Mouse (Mus musculus) G1E (cell line): ENCODE data around the gene Tmem235. TPM values are rescaled to one million over a fixed set of nuclear protein-coding genes. Genes with fewer than 3 reads are reported as not detected.

ENCODE experiments used
- ATAC-seq: 2 replicates; pipeline ENCODE4 v1.8.0; 2016; ENCODE audit warnings: mild to moderate bottlenecking; ENCODE audit not compliant: insufficient number of reproducible peaks, poor library complexity, low FRiP score, severe bottlenecking; ENCODE audit errors: extremely low read depth
- DNase-seq: peaks from one replicate; pipeline ENCODE4 v3.0.0; 2012; ENCODE audit warnings: low spot score
- H3K27me3 ChIP-seq: 2 replicates; pipeline ENCODE4 v1.6.1; 2012; ENCODE audit warnings: mild to moderate bottlenecking, low read length, inconsistent platforms; ENCODE audit not compliant: insufficient read depth
- H3K36me3 ChIP-seq: replicated peaks from 2 replicates; pipeline ENCODE3; 2012; ENCODE audit warnings: mild to moderate bottlenecking, inconsistent platforms
- H3K4me1 ChIP-seq: 2 replicates; pipeline ENCODE4 v1.6.1; 2012; ENCODE audit warnings: low read depth, low read length, inconsistent platforms, mixed read lengths; ENCODE audit not compliant: insufficient read depth
- H3K4me3 ChIP-seq: 2 replicates; pipeline ENCODE4 v1.5.1; 2012; ENCODE audit warnings: low read depth, mild to moderate bottlenecking, inconsistent platforms, low read length, moderate library complexity, mixed read lengths
- H3K9me3 ChIP-seq: replicated peaks from 2 replicates; pipeline ENCODE4 v1.6.1; 2012; ENCODE audit warnings: inconsistent platforms
- CTCF ChIP-seq: IDR thresholded peaks from 2 replicates; pipeline ENCODE4 v1.5.1; 2012; ENCODE audit warnings: low read depth, low read length, inconsistent platforms, mixed read lengths
- GATA1 ChIP-seq: IDR thresholded peaks from 2 replicates; pipeline ENCODE4 v1.6.1; 2012; ENCODE audit warnings: borderline replicate concordance, low read length, inconsistent platforms, mixed read lengths
- GATA2 ChIP-seq: IDR thresholded peaks from 2 replicates; pipeline ENCODE4 v1.6.1; 2012; ENCODE audit warnings: low read depth, low read length, inconsistent platforms, borderline replicate concordance
- POLR2AphosphoS5 ChIP-seq: IDR thresholded peaks from 2 replicates; pipeline ENCODE4 v1.6.1; 2012; ENCODE audit warnings: low read depth, low read length, inconsistent platforms; ENCODE audit not compliant: insufficient replicate concordance
- TAL1 ChIP-seq: conservative IDR thresholded peaks from 2 replicates; pipeline ENCODE4 v1.6.1; 2012; ENCODE audit warnings: low read depth, low read length, inconsistent platforms, mixed read lengths
- polyA plus RNA-seq: library from polyadenylated mRNA; stranded (reverse); fragments of >175 nt; gene quantifications from 2 replicates; pipeline ENCODE4 v1.2.3, GENCODE M21; 2012
- total RNA-seq, 2 experiments: library from RNA; stranded (forward) in 1 of 2; stranded (reverse) in 1 of 2; fragments of 200-1000 nt in 1 of 2; fragments of >200 nt in 1 of 2; fragmentation: Nextera tagmentation in 1 of 2; gene quantifications; 2 replicates each; pipeline ENCODE4 v1.2.3; 2014 to 2017

The Tmem235 gene
- total and polyA plus RNA-seq, 3 experiments: not detected

DNA sequence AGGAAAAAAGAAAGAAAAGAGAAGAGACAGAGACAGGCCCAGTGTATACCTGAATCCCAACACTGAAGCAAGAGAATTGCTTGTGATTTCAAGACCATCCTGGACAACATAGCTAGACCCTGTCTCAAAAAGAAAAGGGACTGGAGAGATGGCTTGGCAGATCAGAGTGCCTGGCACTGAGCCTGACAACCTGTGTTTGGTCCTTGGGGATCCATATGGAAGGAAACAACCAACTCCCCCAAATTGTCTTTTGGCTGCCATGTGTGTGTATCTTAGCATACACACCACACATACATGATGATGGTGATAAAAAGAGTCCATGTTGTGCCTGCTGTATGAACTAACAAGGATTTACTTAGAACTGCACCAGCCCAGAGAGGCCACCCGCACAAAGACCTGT lies 21.5 kb upstream of the Tmem235 start:
- no peak for ATAC-seq
- peaks cover 24% of the 10 kb centered on the region for H3K4me1 ChIP-seq
- TF ChIP-seq CTCF (no peak), GATA1 (no peak), TAL1 (no peak), GATA2 (no peak), POLR2AphosphoS5 (no peak)

DNA sequence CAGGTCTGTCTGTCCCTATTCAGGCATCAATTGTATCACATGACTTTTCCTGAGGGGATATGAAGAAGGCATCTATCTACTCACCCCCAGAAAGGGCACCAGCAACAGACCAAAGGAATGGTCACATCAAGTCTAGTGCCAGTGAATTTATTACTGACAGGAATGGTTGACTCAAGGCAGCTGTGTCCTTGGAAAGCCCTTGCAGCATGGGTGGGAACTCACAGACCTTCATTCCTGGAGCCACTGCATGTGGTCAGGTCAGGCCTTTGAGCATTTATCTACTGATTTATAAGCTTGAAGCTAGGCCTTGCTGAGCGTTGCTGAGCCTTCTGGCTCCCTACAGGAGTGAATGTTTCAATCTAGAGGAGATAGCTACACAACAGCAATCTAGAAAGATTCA lies 19.6 kb upstream of the Tmem235 start:
- Histone ChIP-seq H3K27me3 (peaks cover 15% of the 10 kb centered on the region), H3K4me3 (no peak overlapping the region), H3K9me3 (no peaks in the 10 kb centered on the region), H3K4me1 (peaks cover 22% of the 10 kb centered on the region), H3K36me3 (no peaks in the 10 kb centered on the region)
- no peak for TF ChIP-seq CTCF
- no peak for TF ChIP-seq GATA2
- no peak for TF ChIP-seq TAL1
- TF ChIP-seq GATA1: no peak
- DNase-seq (no peak), ATAC-seq (no peak)

More for the DNA sequence above, 21.5 kb upstream of the Tmem235 start:
- H3K36me3 ChIP-seq: peaks cover 4% of the 10 kb centered on the region
- peaks cover 15% of the 10 kb centered on the region for H3K27me3 ChIP-seq
- no peaks in the 10 kb centered on the region for H3K9me3 ChIP-seq
- H3K4me3 ChIP-seq: no peak overlapping the region
- DNase-seq: no peak

DNA sequence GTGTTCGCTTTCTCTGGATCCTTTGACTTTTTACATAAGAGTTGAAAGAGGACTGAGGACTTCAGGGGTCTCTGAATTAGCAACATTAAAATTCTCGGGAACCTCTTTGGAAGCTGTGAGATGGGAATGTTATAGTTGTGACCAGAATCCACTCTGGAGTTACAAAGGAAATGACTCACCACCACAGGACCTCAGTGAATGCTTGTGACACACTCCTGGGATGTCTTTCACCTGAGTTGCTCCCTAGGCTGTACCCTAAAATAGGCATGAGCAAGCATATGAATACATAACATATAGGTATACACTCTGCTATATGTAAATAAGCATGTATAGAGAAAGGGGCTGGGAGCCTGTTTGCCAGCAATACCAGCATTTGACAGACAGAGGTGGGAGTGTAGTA lies 17.1 kb upstream of the Tmem235 start:
- no peak overlapping the region for H3K4me3 ChIP-seq
- no peak for ATAC-seq

DNA sequence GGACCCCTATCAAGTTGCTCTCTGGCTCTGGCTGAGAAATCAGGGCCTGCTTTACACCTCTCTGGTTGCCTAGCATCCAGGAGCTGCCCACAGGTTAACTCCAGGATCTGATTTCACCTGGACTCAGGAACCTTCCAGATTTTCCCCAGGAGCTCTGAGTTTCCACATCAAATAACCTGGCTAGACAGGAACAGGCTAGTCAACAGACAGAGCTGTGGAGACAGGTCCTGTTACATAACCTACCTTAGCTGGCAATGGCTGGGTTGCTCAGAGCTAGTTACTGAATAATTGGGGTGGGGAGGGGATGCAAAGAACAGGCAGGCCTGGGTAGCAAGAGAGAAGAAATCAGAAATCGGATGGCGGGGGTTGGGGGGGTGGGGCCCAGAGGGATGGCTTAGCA lies 15.6 kb upstream of the Tmem235 start:
- no peak for TF ChIP-seq CTCF
- TF ChIP-seq GATA2: no peak
- no peak for TF ChIP-seq GATA1
- TF ChIP-seq POLR2AphosphoS5: no peak
- TF ChIP-seq TAL1: no peak
- no peak for ATAC-seq
- no peaks in the 10 kb centered on the region for H3K9me3 ChIP-seq
- H3K27me3 ChIP-seq: peaks cover 15% of the 10 kb centered on the region
- no peaks in the 10 kb centered on the region for H3K36me3 ChIP-seq
- H3K4me1 ChIP-seq: peaks cover 18% of the 10 kb centered on the region
- DNase-seq: no peak
- no peak overlapping the region for H3K4me3 ChIP-seq

More for the DNA sequence above, 17.1 kb upstream of the Tmem235 start:
- Histone ChIP-seq H3K27me3 (peaks cover 15% of the 10 kb centered on the region), H3K4me1 (peaks cover 22% of the 10 kb centered on the region), H3K36me3 (no peaks in the 10 kb centered on the region), H3K9me3 (no peaks in the 10 kb centered on the region)
- TF ChIP-seq CTCF: no peak
- no peak for TF ChIP-seq POLR2AphosphoS5
- TF ChIP-seq GATA2: no peak
- TF ChIP-seq TAL1: no peak
- no peak for TF ChIP-seq GATA1
- no peak for DNase-seq

DNA sequence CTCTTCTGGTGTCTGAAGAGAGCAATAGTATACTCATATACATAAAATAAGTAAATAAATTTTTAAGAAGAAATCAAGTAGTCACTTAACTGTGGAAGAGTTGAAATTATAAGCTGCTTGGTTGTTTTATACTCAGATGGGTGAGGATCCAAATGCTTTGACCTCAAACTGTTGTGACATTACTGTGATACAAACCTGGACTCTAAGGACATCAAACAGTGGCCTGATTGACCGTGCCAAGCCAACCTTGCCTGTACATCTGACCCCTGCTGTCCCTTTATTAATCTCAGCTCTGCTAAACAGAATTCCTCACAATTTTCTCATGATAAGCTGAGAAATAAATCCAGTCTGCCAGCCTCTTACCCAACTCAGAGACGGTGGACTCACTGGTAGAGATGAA lies 14.9 kb upstream of the Tmem235 start:
- no peak for DNase-seq
- no peak for ATAC-seq
- Histone ChIP-seq H3K4me1 (peaks cover 23% of the 10 kb centered on the region), H3K4me3 (no peak overlapping the region), H3K9me3 (no peaks in the 10 kb centered on the region), H3K27me3 (peaks cover 13% of the 10 kb centered on the region), H3K36me3 (peaks cover 5% of the 10 kb centered on the region)
- TF ChIP-seq TAL1 (no peak), GATA2 (no peak), CTCF (no peak), POLR2AphosphoS5 (no peak), GATA1 (no peak)

DNA sequence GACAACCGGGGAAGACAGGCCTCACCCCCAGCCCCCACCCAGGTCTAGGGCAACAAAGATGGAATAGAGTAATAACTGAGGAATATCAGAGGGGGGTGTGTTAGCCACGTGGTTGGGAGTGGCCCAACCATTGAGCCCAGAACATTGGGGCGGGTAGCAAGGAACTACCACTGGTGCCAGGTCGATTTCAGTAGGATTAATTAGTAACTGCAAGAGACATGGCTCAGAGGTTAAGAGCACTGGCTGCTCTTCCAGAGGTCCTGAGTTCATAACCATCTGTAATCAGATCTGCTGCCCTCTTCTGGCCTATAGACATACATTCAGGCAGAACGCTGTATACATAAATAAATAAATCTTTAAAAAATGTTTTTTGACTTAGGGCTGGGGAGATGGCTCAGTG lies 13.9 kb upstream of the Tmem235 start:
- Histone ChIP-seq H3K4me3 (no peak overlapping the region), H3K36me3 (peaks cover 11% of the 10 kb centered on the region), H3K27me3 (peaks cover 8% of the 10 kb centered on the region; the same call in 1 of the 2 replicates), H3K4me1 (peaks cover 29% of the 10 kb centered on the region), H3K9me3 (no peaks in the 10 kb centered on the region)
- TF ChIP-seq POLR2AphosphoS5 (no peak), TAL1 (no peak), CTCF (no peak), GATA1 (no peak), GATA2 (no peak)
- ATAC-seq (no peak), DNase-seq (no peak)
